Mouse (Mus musculus) embryonic stem cell, embryonic (primary cell): ENCODE results near the gene Gm4216.
"Not testable (repeated sequence)": the region's sequence is repeated elsewhere in the genome, so short reads cannot be mapped to it uniquely, and the experiment has no call there.

Source experiments
- CTCF ChIA-PET, 4 experiments: fragments of 300-600 bp in 2 of 4; fragments of 350-600 bp in 2 of 4; sonication (Branson Sonifier 250); formaldehyde crosslinking; loops; one replicate each; lab custom pipeline; 2022; ENCODE audit warnings: inconsistent platforms in 2 of 4; lab: Charles Lee
- POLR2A ChIA-PET, 4 experiments: fragments of 300-600 bp in 2 of 4; fragments of 350-600 bp in 2 of 4; sonication (Branson Sonifier 250); formaldehyde crosslinking; loops; one replicate each; lab custom pipeline; 2022; ENCODE audit warnings: antibody characterized with exemption in 4 of 4, inconsistent platforms in 1 of 4; lab: Charles Lee

The Gm4216 gene

GRCm38 (mm10) chr7:23019823-23020222, at the start of gene Gm4216:
Gm4216 (minus strand) TSS chr7:23019923.
- POLR2A ChIA-PET, CTCF ChIA-PET: not testable (repeated sequence)

- CTCF ChIA-PET, POLR2A ChIA-PET: not testable (repeated sequence)
These were observed 47.6 kb upstream of the Gm4216 start, which contains the start of gene Gm8720 for GRCm38 (mm10) chr7:23067356-23067755. Gm8720 (minus strand) TSS chr7:23067456.

- POLR2A ChIA-PET, CTCF ChIA-PET: not testable (repeated sequence)
These were observed 35.5 kb upstream of the Gm4216 start, which contains the start of gene Vmn1r163 for GRCm38 (mm10) chr7:23055240-23055639. Vmn1r163 (plus strand) TSS chr7:23055540.

- POLR2A ChIA-PET, CTCF ChIA-PET: not testable (repeated sequence)
These were observed 35.1 kb downstream of the Gm4216 start, which contains the start of gene Gm4214 for GRCm38 (mm10) chr7:22984573-22984972. Gm4214 (minus strand) TSS chr7:22984673.
